Mouse (Mus musculus): Measurements from ENCODE around the gene Zbtb39. TPM values are rescaled to one million over a fixed set of nuclear protein-coding genes. Genes with fewer than 3 reads are reported as not detected.

Zbtb39 gene
- 3.1 TPM for polyA plus RNA-seq (2014; fragmentation: Illumina TruSeq; extraction: RNeasy Lipid Tissue Mini Kit (QIAGEN cat#74804); ENCODE audit: low replicate concordance)

DNA sequence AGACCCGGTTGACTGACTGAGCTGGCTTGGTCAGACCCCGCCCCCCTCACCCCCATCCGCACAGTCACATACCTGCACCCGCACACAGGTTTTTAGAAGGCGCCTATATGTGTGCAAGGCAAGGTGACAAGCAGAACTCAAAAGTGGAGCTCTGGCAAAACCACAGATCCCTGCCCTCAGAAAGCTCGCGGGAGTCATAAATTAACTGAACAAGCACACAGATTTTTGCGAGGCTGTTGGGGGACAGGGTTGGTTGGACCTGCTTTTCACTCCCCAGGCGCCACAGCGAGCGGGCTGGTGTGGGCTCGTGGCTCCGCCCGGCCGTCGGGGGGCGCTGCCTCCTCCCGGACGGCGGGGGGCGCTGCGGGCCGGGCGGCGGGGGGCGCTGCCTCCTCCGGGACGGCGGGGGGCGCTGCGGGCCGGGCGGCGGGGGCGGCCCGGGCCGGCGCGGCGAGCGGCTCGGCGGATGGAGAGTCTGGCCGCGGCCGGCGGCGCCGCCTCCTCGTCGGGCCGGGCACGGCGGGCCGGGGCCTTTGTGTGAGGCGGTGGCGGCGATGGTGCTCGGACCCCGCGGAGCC is at the start of gene Zbtb39:
Zbtb39 (plus strand) TSS at position 456 of the 578 bp plus-strand sequence.

DNA sequence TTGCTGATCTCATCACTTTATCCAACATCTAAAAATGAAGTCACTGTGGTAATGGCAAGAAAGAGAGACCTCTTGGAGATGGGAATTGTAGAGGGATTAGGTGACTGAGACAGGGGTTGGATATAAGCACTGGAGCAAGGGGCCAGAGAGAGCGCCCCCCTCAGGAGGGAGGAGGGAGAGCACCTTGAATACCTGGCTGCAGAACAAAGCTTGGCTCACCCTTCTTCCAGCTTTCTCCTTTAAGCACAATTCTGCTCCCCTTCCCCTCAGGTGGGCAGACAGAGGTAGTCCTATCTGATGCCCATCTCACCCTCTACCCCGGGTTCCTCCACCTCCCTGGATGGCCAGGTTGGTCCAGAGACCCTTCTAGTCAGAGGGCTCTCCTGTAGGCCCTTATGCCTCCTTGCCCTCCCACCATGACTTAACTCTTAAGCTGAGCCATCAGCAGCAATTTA is 34.5 kb upstream of the Zbtb39 start, which contains the start of gene Myo1a:
Myo1a (plus strand) TSS at position 405 of the 455 bp plus-strand sequence.

GRCm38 (mm10) chr10:127724178-127724577 is 15.2 kb upstream of the Zbtb39 start, which contains the start of gene Tac2:
Gene Tac2 (plus strand): TSS chr10:127724478.

GRCm38 (mm10) chr10:127751548-127751947 is 12.2 kb downstream of the Zbtb39 start, which contains the start of gene Gpr182:
Gene Gpr182 (minus strand): TSS chr10:127751732.

GRCm38 (mm10) chr10:127759181-127760110 is 20.1 kb downstream of the Zbtb39 start, which contains the start of the genes Rdh1 and Rdh16f1:
Gene Rdh1 (plus strand): TSS chr10:127759721.
Gene Rdh16f1 (plus strand): TSS chr10:127759787.

GRCm38 (mm10) chr10:127776011-127776410 is 36.7 kb downstream of the Zbtb39 start, which contains the start of gene Rdh9:
Gene Rdh9 (plus strand): TSS chr10:127776386.

Other genes with a start within 250 kb of the Zbtb39 start
- not detected for gene Stac3, start 237.9 kb upstream of the Zbtb39 start, polyA plus RNA-seq (2014; fragmentation: Illumina TruSeq; extraction: RNeasy Lipid Tissue Mini Kit (QIAGEN cat#74804); ENCODE audit: low replicate concordance)
- gene Ndufa4l2, start 224.6 kb upstream of the Zbtb39 start, polyA plus RNA-seq (2014; fragmentation: Illumina TruSeq; extraction: RNeasy Lipid Tissue Mini Kit (QIAGEN cat#74804); ENCODE audit: low replicate concordance), result not detected
- 0.78 TPM for gene Shmt2, start 217.1 kb upstream of the Zbtb39 start, polyA plus RNA-seq (2014; fragmentation: Illumina TruSeq; extraction: RNeasy Lipid Tissue Mini Kit (QIAGEN cat#74804); ENCODE audit: low replicate concordance)
- not detected for gene Nxph4, start 205.0 kb upstream of the Zbtb39 start, polyA plus RNA-seq (2014; fragmentation: Illumina TruSeq; extraction: RNeasy Lipid Tissue Mini Kit (QIAGEN cat#74804); ENCODE audit: low replicate concordance)
- gene Lrp1, start 118.4 kb upstream of the Zbtb39 start, polyA plus RNA-seq (2014; fragmentation: Illumina TruSeq; extraction: RNeasy Lipid Tissue Mini Kit (QIAGEN cat#74804); ENCODE audit: low replicate concordance), result 3.2 TPM
- 46.4 TPM for gene Stat6, start 96.6 kb upstream of the Zbtb39 start, polyA plus RNA-seq (2014; fragmentation: Illumina TruSeq; extraction: RNeasy Lipid Tissue Mini Kit (QIAGEN cat#74804); ENCODE audit: low replicate concordance)
- gene Nemp1, start 72.6 kb upstream of the Zbtb39 start, polyA plus RNA-seq (2014; fragmentation: Illumina TruSeq; extraction: RNeasy Lipid Tissue Mini Kit (QIAGEN cat#74804); ENCODE audit: low replicate concordance), result 9.6 TPM
- 0.48 TPM for gene Nab2, start 71.0 kb upstream of the Zbtb39 start, polyA plus RNA-seq (2014; fragmentation: Illumina TruSeq; extraction: RNeasy Lipid Tissue Mini Kit (QIAGEN cat#74804); ENCODE audit: low replicate concordance)
- 124 TPM for gene Myo1a, start 34.4 kb upstream of the Zbtb39 start, polyA plus RNA-seq (2014; fragmentation: Illumina TruSeq; extraction: RNeasy Lipid Tissue Mini Kit (QIAGEN cat#74804); ENCODE audit: low replicate concordance)
- gene Tac2, start 15.1 kb upstream of the Zbtb39 start, polyA plus RNA-seq (2014; fragmentation: Illumina TruSeq; extraction: RNeasy Lipid Tissue Mini Kit (QIAGEN cat#74804); ENCODE audit: low replicate concordance), result not detected
- gene Gpr182, start 12.2 kb downstream of the Zbtb39 start, polyA plus RNA-seq (2014; fragmentation: Illumina TruSeq; extraction: RNeasy Lipid Tissue Mini Kit (QIAGEN cat#74804); ENCODE audit: low replicate concordance), result 0.19 TPM
- 0.19 TPM for gene Rdh1, start 20.2 kb downstream of the Zbtb39 start, polyA plus RNA-seq (2014; fragmentation: Illumina TruSeq; extraction: RNeasy Lipid Tissue Mini Kit (QIAGEN cat#74804); ENCODE audit: low replicate concordance)
- gene Rdh16f1, start 20.2 kb downstream of the Zbtb39 start, polyA plus RNA-seq (2014; fragmentation: Illumina TruSeq; extraction: RNeasy Lipid Tissue Mini Kit (QIAGEN cat#74804); ENCODE audit: low replicate concordance), result not detected
- 67.6 TPM for gene Rdh9, start 36.8 kb downstream of the Zbtb39 start, polyA plus RNA-seq (2014; fragmentation: Illumina TruSeq; extraction: RNeasy Lipid Tissue Mini Kit (QIAGEN cat#74804); ENCODE audit: low replicate concordance)
- gene Rdh16, start 61.6 kb downstream of the Zbtb39 start, polyA plus RNA-seq (2014; fragmentation: Illumina TruSeq; extraction: RNeasy Lipid Tissue Mini Kit (QIAGEN cat#74804); ENCODE audit: low replicate concordance), result 7.8 TPM
- gene Rdh19, start 110.4 kb downstream of the Zbtb39 start, polyA plus RNA-seq (2014; fragmentation: Illumina TruSeq; extraction: RNeasy Lipid Tissue Mini Kit (QIAGEN cat#74804); ENCODE audit: low replicate concordance), result not detected
- gene Rdh16f2, start 126.9 kb downstream of the Zbtb39 start, polyA plus RNA-seq (2014; fragmentation: Illumina TruSeq; extraction: RNeasy Lipid Tissue Mini Kit (QIAGEN cat#74804); ENCODE audit: low replicate concordance), result 5.0 TPM
- 55.8 TPM for gene Rdh7, start 149.3 kb downstream of the Zbtb39 start, polyA plus RNA-seq (2014; fragmentation: Illumina TruSeq; extraction: RNeasy Lipid Tissue Mini Kit (QIAGEN cat#74804); ENCODE audit: low replicate concordance)
- 0.93 TPM for gene Sdr9c7, start 159.0 kb downstream of the Zbtb39 start, polyA plus RNA-seq (2014; fragmentation: Illumina TruSeq; extraction: RNeasy Lipid Tissue Mini Kit (QIAGEN cat#74804); ENCODE audit: low replicate concordance)

Measured in small intestine, adult 10 weeks (tissue).